Comparison of ENCODE assay signal across 11 mouse cellular contexts in the genomic region with DNA sequence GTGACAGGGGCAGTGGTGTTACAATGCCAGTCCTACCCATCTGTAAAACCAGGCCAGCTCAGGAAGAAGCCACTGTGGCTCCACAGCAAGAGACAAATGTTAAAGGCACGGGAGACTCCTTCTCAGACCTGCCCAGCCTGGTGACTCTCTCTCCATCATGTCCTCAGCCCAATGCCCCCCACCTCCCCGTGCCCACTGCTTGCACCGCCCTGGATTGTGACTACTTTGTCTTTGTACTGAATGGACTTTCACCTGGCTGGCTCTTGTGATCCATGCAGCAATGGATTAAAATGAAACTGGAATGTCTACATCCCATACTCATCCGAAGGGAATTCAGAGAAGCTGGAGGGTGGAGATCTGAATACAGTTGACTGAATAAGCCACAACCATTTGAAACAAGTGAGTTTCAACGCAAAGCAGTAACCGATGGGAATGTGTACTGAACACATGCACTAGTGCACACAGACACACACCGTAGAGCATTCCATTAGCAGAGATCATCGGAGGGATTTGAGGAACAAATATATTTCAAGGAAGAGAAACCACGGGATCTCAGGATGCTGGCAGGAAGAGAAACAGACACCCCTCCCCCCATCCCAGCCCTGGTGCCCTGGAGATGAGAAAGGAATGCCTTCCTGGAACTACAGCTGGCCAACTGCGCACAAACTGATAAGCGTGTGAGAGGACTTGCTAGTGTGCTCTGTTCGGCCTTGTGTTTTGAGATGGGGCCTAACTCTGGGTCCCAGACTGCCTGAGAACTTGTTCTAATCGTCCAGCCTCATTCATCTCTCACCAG. TPM values are rescaled to one million over a fixed set of nuclear protein-coding genes. Genes with fewer than 3 reads are reported as not detected.
DNase-seq lines count a peak whose midpoint lies in the region; ATAC-seq and TF ChIP-seq lines count a peak whose summit lies in the region.
"Had no signal": no experiment of that assay in that cellular context is flagged by ENCODE, and none has a peak within 500 bp of the region (broad histone marks: within the 10 kb centered on the region; RNA-seq: fewer than 3 reads in every experiment).

No protein-coding gene starts in this region.

- no peaks in the 10 kb centered on the region for H3K9me3 ChIP-seq in intestine, embryonic 15.5 days
- no peaks in the 10 kb centered on the region for H3K9me3 ChIP-seq in neural tube, embryonic 11.5 days (ENCODE audit: control insufficient read depth, low read length)
- H3K9me3 ChIP-seq: embryonic facial prominence, embryonic 13.5 days had no signal

- 27% methylated on average over 13 of the region's 13 CpGs for WGBS in heart, adult 2 months
- WGBS in intestine, embryonic 15.5 days: 48% methylated on average over 13 of the region's 13 CpGs
- WGBS in neural tube, embryonic 11.5 days: 61% methylated on average over 13 of the region's 13 CpGs

- ATAC-seq in intestine, embryonic 15.5 days: peak; percentile 80; the same call in 1 of the 2 replicates
- ATAC-seq in neural tube, embryonic 11.5 days (ENCODE audit: insufficient read depth, low FRiP score, low TSS enrichment): no peak
- no peak for ATAC-seq in erythroid progenitor cell, adult 5-6 weeks (replicated peaks; ENCODE audit: low FRiP score, poor library complexity, severe bottlenecking)

- H3K4me2 ChIP-seq in intestine, embryonic 15.5 days (replicated peaks): no peak overlapping the region
- H3K4me2 ChIP-seq in neural tube, embryonic 11.5 days (ENCODE audit: low read depth): no peak overlapping the region
- H3K4me2 ChIP-seq: embryonic facial prominence, embryonic 13.5 days had no signal

- intact Hi-C loops in heart, adult 2 months (cut with DNase I): no loop called here

- no peak overlapping the region for H3K27ac ChIP-seq in heart, adult 2 months
- H3K27ac ChIP-seq in intestine, embryonic 15.5 days: no peak overlapping the region
- no peak overlapping the region for H3K27ac ChIP-seq in neural tube, embryonic 11.5 days (ENCODE audit: low read depth, low read length)
- H3K27ac ChIP-seq: embryonic facial prominence, embryonic 13.5 days had no signal

- 0 out of 2 replicates have a peak, but pooled peaks have one; percentile 24 for TF ChIP-seq EP300 in heart, adult 2 months (IDR thresholded peaks at IDR 0.05; ENCODE audit: insufficient read depth, low read depth, low read length)

- peaks cover 12% of the 10 kb centered on the region for H3K4me1 ChIP-seq in heart, adult 2 months (ENCODE audit: control insufficient read depth, insufficient read depth, low read length)
- H3K4me1 ChIP-seq in intestine, embryonic 15.5 days (replicated peaks): peaks cover 15% of the 10 kb centered on the region
- 0 out of 2 replicates have a peak, but pooled peaks cover 3% of the 10 kb centered on the region for H3K4me1 ChIP-seq in neural tube, embryonic 11.5 days (ENCODE audit: control insufficient read depth, insufficient read depth, low read length)

- no peak for TF ChIP-seq POLR2A in heart, adult 2 months (IDR thresholded peaks at IDR 0.05; ENCODE audit: insufficient read depth, low read depth, low read length)

- H3K9ac ChIP-seq in heart, adult 2 months (ENCODE audit: low read depth, low read length): no peak overlapping the region
- no peak overlapping the region for H3K9ac ChIP-seq in intestine, embryonic 15.5 days
- no peak overlapping the region for H3K9ac ChIP-seq in neural tube, embryonic 11.5 days (ENCODE audit: low read length)
- H3K9ac ChIP-seq: embryonic facial prominence, embryonic 13.5 days had no signal

- H3K4me3 ChIP-seq in heart, adult 2 months: no peak overlapping the region
- no peak overlapping the region for H3K4me3 ChIP-seq in intestine, embryonic 15.5 days (replicated peaks)
- no peak overlapping the region for H3K4me3 ChIP-seq in neural tube, embryonic 11.5 days (ENCODE audit: low read depth, low read length)
- H3K4me3 ChIP-seq: embryonic facial prominence, embryonic 13.5 days had no signal

- no peaks in the 10 kb centered on the region for H3K79me2 ChIP-seq in heart, adult 2 months (replicated peaks; ENCODE audit: control insufficient read depth, insufficient read depth, low read length)

- no peaks in the 10 kb centered on the region for H3K27me3 ChIP-seq in heart, adult 2 months (ENCODE audit: control insufficient read depth, insufficient read depth, low read length)
- no peaks in the 10 kb centered on the region for H3K27me3 ChIP-seq in intestine, embryonic 15.5 days (replicated peaks)
- H3K27me3 ChIP-seq in neural tube, embryonic 11.5 days (ENCODE audit: control insufficient read depth, insufficient read depth, low read length): no peaks in the 10 kb centered on the region
- H3K27me3 ChIP-seq: CH12.LX; embryonic facial prominence, embryonic 13.5 days had no signal

- peak; percentile 31 to 40 for DNase-seq in heart, adult 2 months
- no peak for DNase-seq in heart, adult 8-10 months (ENCODE audit: low spot score)
- DNase-seq in embryo, embryonic 10 days (ENCODE audit: low spot score): peak; percentile 67
- DNase-seq in neural tube, embryonic 11.5 days (ENCODE audit: low spot score): peak; percentile 63
- no peak for DNase-seq in spleen, adult 18-20 months
- DNase-seq in cerebellum, postnatal 36 days: no peak

- no peak for TF ChIP-seq CTCF in heart, adult 2 months (IDR thresholded peaks at IDR 0.05)

- no peaks in the 10 kb centered on the region for H3K36me3 ChIP-seq in heart, adult 2 months (ENCODE audit: control insufficient read depth, insufficient read depth, low read length)
- no peaks in the 10 kb centered on the region for H3K36me3 ChIP-seq in intestine, embryonic 15.5 days
- no peaks in the 10 kb centered on the region for H3K36me3 ChIP-seq in neural tube, embryonic 11.5 days (ENCODE audit: control insufficient read depth, insufficient read depth, low read length)
- H3K36me3 ChIP-seq: embryonic facial prominence, embryonic 13.5 days had no signal

RNA-seq across cellular contexts. Expression of a gene that starts 17.6 kb away (rescaled TPM):
- total RNA-seq in heart, adult 2 months (2021): not detected
- polyA plus RNA-seq in heart, adult 2 months (2012; rRNA removed): 0.09 and 0.23 TPM in 2 replicates
- under 1 TPM; 0.05 to 0.19 (median 0.09) TPM for total RNA-seq in heart, adult 8-10 months (2022)
- 5.7 and 6.3 TPM in 2 replicates for polyA plus RNA-seq in intestine, embryonic 15.5 days (2015; fragmentation: Nextera tagmentation; extraction: Ambion mirVana)
- polyA plus RNA-seq in neural tube, embryonic 11.5 days (2014; fragmentation: Nextera tagmentation; extraction: Ambion mirVana): 4.6 and 5.8 TPM in 2 replicates
- total RNA-seq in erythroid progenitor cell, adult 5-6 weeks (2015; ENCODE audit: low replicate concordance): not detected in 2 replicates
- not detected in 2 replicates for total RNA-seq in erythroid progenitor cell, adult 5-6 weeks (2017; ENCODE audit: low replicate concordance)
- total RNA-seq: CH12.LX had no signal
- polyA plus RNA-seq: spleen, adult 2 months had no signal

Comparison
In these comparisons a context has a peak if more than half of its experiments do, and no peak if none do; other contexts are left out.
1. DNase-seq: peak in heart, adult 2 months (2 of 2), embryo, embryonic 10 days (single experiment) and neural tube, embryonic 11.5 days (single experiment); none in heart, adult 8-10 months (single experiment), spleen, adult 18-20 months (0 of 2) and cerebellum, postnatal 36 days (0 of 2).